ENCODE assay signal across 10 mouse cellular contexts in genomic region chr4:137864031-137864430, GRCm38 (mm10). TPM values are rescaled to one million over a fixed set of nuclear protein-coding genes. Genes with fewer than 3 reads are reported as not detected.
A peak's percentile ranks its signal among the peaks of the same experiment; 100 is the strongest.
DNase-seq lines count a peak whose midpoint lies in the region; ATAC-seq and TF ChIP-seq lines count a peak whose summit lies in the region.
"Had no signal": no experiment of that assay in that cellular context is flagged by ENCODE, and none has a peak within 500 bp of the region (broad histone marks: within the 10 kb centered on the region; RNA-seq: fewer than 3 reads in every experiment).

No protein-coding gene starts in this region.

- H3K27me3 ChIP-seq in heart, embryonic 13.5 days (replicated peaks): no peaks in the 10 kb centered on the region; the same call in 1 of the 2 replicates
- H3K27me3 ChIP-seq in limb, embryonic 15.5 days: no peaks in the 10 kb centered on the region
- H3K27me3 ChIP-seq in limb, embryonic 10.5 days (ENCODE audit: low read depth, poor library complexity, severe bottlenecking): no peaks in the 10 kb centered on the region
- H3K27me3 ChIP-seq in intestine, embryonic 15.5 days (replicated peaks): no peaks in the 10 kb centered on the region
- H3K27me3 ChIP-seq in neural tube, embryonic 15.5 days (replicated peaks): no peaks in the 10 kb centered on the region

- 72% methylated on average over 4 of the region's 4 CpGs for WGBS in heart, embryonic 13.5 days
- WGBS in limb, embryonic 15.5 days: 89% methylated on average over 4 of the region's 4 CpGs
- WGBS in limb, embryonic 10.5 days: 91% methylated on average over 4 of the region's 4 CpGs
- 82% methylated on average over 4 of the region's 4 CpGs for WGBS in intestine, embryonic 15.5 days
- 84% methylated on average over 4 of the region's 4 CpGs for WGBS in neural tube, embryonic 15.5 days
- WGBS in lung, adult 2 months: 62% methylated on average over 4 of the region's 4 CpGs

- no peak for TF ChIP-seq CTCF in lung, adult 2 months (IDR thresholded peaks at IDR 0.05; ENCODE audit: insufficient read depth, low read length)

- no peak overlapping the region for H3K27ac ChIP-seq in heart, embryonic 13.5 days (replicated peaks)
- no peak overlapping the region for H3K27ac ChIP-seq in limb, embryonic 15.5 days
- H3K27ac ChIP-seq in limb, embryonic 10.5 days: no peak overlapping the region
- H3K27ac ChIP-seq in intestine, embryonic 15.5 days: no peak overlapping the region
- no peak overlapping the region for H3K27ac ChIP-seq in neural tube, embryonic 15.5 days (replicated peaks)

- peak overlapping the region; percentile 85 for H3K4me3 ChIP-seq in heart, embryonic 13.5 days
- H3K4me3 ChIP-seq in limb, embryonic 15.5 days: no peak overlapping the region
- H3K4me3 ChIP-seq in limb, embryonic 10.5 days: no peak overlapping the region
- H3K4me3 ChIP-seq in intestine, embryonic 15.5 days (replicated peaks): peak overlapping the region; percentile 91; the same call in 1 of the 2 replicates
- H3K4me3 ChIP-seq in neural tube, embryonic 15.5 days (replicated peaks): no peak overlapping the region
- no peak overlapping the region for H3K4me3 ChIP-seq in lung, adult 2 months (replicated peaks; ENCODE audit: extremely low read depth, low read depth, low read length)
- H3K4me3 ChIP-seq: erythroblast, embryonic 14.5 days had no signal

- no peak for TF ChIP-seq POLR2A in lung, adult 2 months (IDR thresholded peaks at IDR 0.05; ENCODE audit: borderline replicate concordance, extremely low read depth, low read depth, low read length)

- H3K4me1 ChIP-seq in heart, embryonic 13.5 days: peaks cover 72% of the 10 kb centered on the region
- H3K4me1 ChIP-seq in limb, embryonic 15.5 days: peaks cover 68% of the 10 kb centered on the region
- peaks cover 75% of the 10 kb centered on the region for H3K4me1 ChIP-seq in limb, embryonic 10.5 days
- peaks cover 63% of the 10 kb centered on the region for H3K4me1 ChIP-seq in intestine, embryonic 15.5 days (replicated peaks)
- H3K4me1 ChIP-seq in neural tube, embryonic 15.5 days: peaks cover 65% of the 10 kb centered on the region
- H3K4me1 ChIP-seq in lung, adult 2 months (ENCODE audit: control insufficient read depth, insufficient read depth, low read length): peaks cover 25% of the 10 kb centered on the region

- intact Hi-C loops in heart, postnatal 36 days (cut with DNase I): no loop called here

- no peak for DNase-seq in heart, postnatal 36 days
- DNase-seq in limb, embryonic 10.5 days (ENCODE audit: low spot score): no peak
- no peak for DNase-seq in lung, adult 2 months
- no peak for DNase-seq in layer of hippocampus, postnatal 25 days (ENCODE audit: extremely low spot score in 1 of 2, low spot score in 1 of 2)
- DNase-seq: thymus, adult 18-20 months had no signal

- peak overlapping the region; percentile 93 for H3K9ac ChIP-seq in heart, embryonic 13.5 days
- no peak overlapping the region for H3K9ac ChIP-seq in limb, embryonic 15.5 days
- H3K9ac ChIP-seq in intestine, embryonic 15.5 days: no peak overlapping the region
- H3K9ac ChIP-seq in neural tube, embryonic 15.5 days (replicated peaks): 0 out of 2 replicates have a peak overlapping the region, but pooled peaks have one; percentile 5

- H3K4me2 ChIP-seq in heart, embryonic 13.5 days: peak overlapping the region; percentile 96
- H3K4me2 ChIP-seq in limb, embryonic 15.5 days: peak overlapping the region; percentile 91; the same call in 1 of the 2 replicates
- peak overlapping the region; percentile 90 for H3K4me2 ChIP-seq in intestine, embryonic 15.5 days (replicated peaks)
- peak overlapping the region; percentile 91; the same call in 1 of the 2 replicates for H3K4me2 ChIP-seq in neural tube, embryonic 15.5 days

- H3K36me3 ChIP-seq in heart, embryonic 13.5 days: no peaks in the 10 kb centered on the region
- no peaks in the 10 kb centered on the region for H3K36me3 ChIP-seq in limb, embryonic 15.5 days
- no peaks in the 10 kb centered on the region for H3K36me3 ChIP-seq in limb, embryonic 10.5 days
- no peaks in the 10 kb centered on the region for H3K36me3 ChIP-seq in intestine, embryonic 15.5 days
- no peaks in the 10 kb centered on the region for H3K36me3 ChIP-seq in neural tube, embryonic 15.5 days

- ATAC-seq in heart, embryonic 13.5 days (ENCODE audit: extremely low read depth, insufficient number of reproducible peaks, low FRiP score, low TSS enrichment): no peak
- no peak for ATAC-seq in limb, embryonic 15.5 days (ENCODE audit: insufficient number of reproducible peaks, low FRiP score, low TSS enrichment, low read depth)
- ATAC-seq in intestine, embryonic 15.5 days: no peak
- no peak for ATAC-seq in neural tube, embryonic 15.5 days (ENCODE audit: low FRiP score)

- H3K9me3 ChIP-seq in heart, embryonic 13.5 days: no peaks in the 10 kb centered on the region
- no peaks in the 10 kb centered on the region for H3K9me3 ChIP-seq in limb, embryonic 15.5 days
- H3K9me3 ChIP-seq in limb, embryonic 10.5 days (replicated peaks): no peaks in the 10 kb centered on the region
- H3K9me3 ChIP-seq in intestine, embryonic 15.5 days: no peaks in the 10 kb centered on the region
- no peaks in the 10 kb centered on the region for H3K9me3 ChIP-seq in neural tube, embryonic 15.5 days (replicated peaks)

RNA-seq across cellular contexts. Expression of gene Ece1, which starts 2.0 kb away (rescaled TPM):
- 77.4 and 78.9 TPM in 2 replicates for polyA plus RNA-seq in heart, embryonic 13.5 days (2015; fragmentation: Nextera tagmentation; extraction: Ambion mirVana)
- 100 to 1,000 TPM; 113 to 115 TPM for total RNA-seq in heart, postnatal 36 days (2021)
- polyA plus RNA-seq in limb, embryonic 15.5 days (2015; fragmentation: Nextera tagmentation; extraction: Ambion mirVana): 39.0 and 52.5 TPM in 2 replicates
- 41.1 and 41.4 TPM in 2 replicates for polyA plus RNA-seq in limb, embryonic 10.5 days (2016; fragmentation: Nextera tagmentation; extraction: Ambion mirVana)
- polyA plus RNA-seq in intestine, embryonic 15.5 days (2015; fragmentation: Nextera tagmentation; extraction: Ambion mirVana): 56.0 and 60.1 TPM in 2 replicates
- polyA plus RNA-seq in neural tube, embryonic 15.5 days (2015; fragmentation: Nextera tagmentation; extraction: Ambion mirVana): 23.0 TPM in 2 replicates
- polyA plus RNA-seq in lung, adult 2 months (2012; rRNA removed): 111 and 113 TPM in 2 replicates
- total RNA-seq in layer of hippocampus, postnatal 25 days (2021): 10 to 100 TPM; 50.3 to 52.3 TPM

Comparison
In these comparisons a context has a peak if more than half of its experiments do, and no peak if none do; other contexts are left out.
1. H3K4me3 ChIP-seq: peak in heart, embryonic 13.5 days (single experiment) and intestine, embryonic 15.5 days (single experiment); none in limb, embryonic 15.5 days (single experiment), limb, embryonic 10.5 days (single experiment), neural tube, embryonic 15.5 days (single experiment) and lung, adult 2 months (single experiment).
2. H3K9ac ChIP-seq: peak in heart, embryonic 13.5 days (single experiment) and neural tube, embryonic 15.5 days (single experiment); none in limb, embryonic 15.5 days (single experiment) and intestine, embryonic 15.5 days (single experiment).
3. Peak in every context shown above with its lines, with median percentiles within 50 percentile points of each other: H3K4me2 ChIP-seq.